Mouse (Mus musculus) lung, adult 2 months (tissue): ENCODE measurements at regions not wholly inside any gene's neighbourhood (a gene's known extent, or its start where the extent isn't known, plus 50 kb on each side); places are given as distances from the start of the nearest gene placed in this dataset.

Experiments used
- CTCF ChIP-seq: fragments of 200-500 bp; IDR thresholded peaks from 2 replicates; pipeline ENCODE4 v1.5.1; 2011; ENCODE audit warnings: mild to moderate bottlenecking, low read length, control low read depth; ENCODE audit not compliant: insufficient read depth
- POLR2A ChIP-seq: fragments of 200-500 bp; IDR thresholded peaks from 2 replicates; pipeline ENCODE4 v1.6.1; 2011; ENCODE audit warnings: low read depth, mild to moderate bottlenecking, control low read depth, low read length, borderline replicate concordance; ENCODE audit errors: extremely low read depth

DNA sequence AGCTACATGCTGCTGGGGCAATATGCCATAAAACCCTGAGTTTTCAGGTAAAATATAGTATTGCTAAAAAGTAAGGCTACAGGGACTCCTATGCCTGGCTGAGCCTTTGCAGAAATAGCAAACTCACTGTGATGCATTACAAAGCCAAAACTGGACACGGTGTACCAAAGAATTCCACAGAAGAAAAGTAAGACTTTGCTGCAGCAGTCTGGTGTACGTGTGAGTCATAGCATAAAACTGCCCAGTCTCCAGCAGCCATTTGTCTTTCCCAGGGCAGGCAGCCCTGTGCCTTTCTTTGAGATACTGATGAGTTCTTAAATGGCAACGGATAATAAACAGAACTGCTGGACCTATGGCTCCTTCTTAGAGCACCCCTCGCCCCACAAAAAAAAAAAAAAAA, 237.9 kb upstream of the AI593442 start:
- TF ChIP-seq CTCF (no peak), POLR2A (no peak)
